Mouse (Mus musculus) adipocyte (in vitro differentiated cells): ENCODE results near the gene Fmc1.
"Not testable (repeated sequence)": the region's sequence is repeated elsewhere in the genome, so short reads cannot be mapped to it uniquely, and the experiment has no call there.

Source experiments
- DNase-seq: peaks from one replicate; pipeline ENCODE4 v3.0.0-alpha.2; 2016; ENCODE audit warnings: low spot score

Gene Fmc1

DNA sequence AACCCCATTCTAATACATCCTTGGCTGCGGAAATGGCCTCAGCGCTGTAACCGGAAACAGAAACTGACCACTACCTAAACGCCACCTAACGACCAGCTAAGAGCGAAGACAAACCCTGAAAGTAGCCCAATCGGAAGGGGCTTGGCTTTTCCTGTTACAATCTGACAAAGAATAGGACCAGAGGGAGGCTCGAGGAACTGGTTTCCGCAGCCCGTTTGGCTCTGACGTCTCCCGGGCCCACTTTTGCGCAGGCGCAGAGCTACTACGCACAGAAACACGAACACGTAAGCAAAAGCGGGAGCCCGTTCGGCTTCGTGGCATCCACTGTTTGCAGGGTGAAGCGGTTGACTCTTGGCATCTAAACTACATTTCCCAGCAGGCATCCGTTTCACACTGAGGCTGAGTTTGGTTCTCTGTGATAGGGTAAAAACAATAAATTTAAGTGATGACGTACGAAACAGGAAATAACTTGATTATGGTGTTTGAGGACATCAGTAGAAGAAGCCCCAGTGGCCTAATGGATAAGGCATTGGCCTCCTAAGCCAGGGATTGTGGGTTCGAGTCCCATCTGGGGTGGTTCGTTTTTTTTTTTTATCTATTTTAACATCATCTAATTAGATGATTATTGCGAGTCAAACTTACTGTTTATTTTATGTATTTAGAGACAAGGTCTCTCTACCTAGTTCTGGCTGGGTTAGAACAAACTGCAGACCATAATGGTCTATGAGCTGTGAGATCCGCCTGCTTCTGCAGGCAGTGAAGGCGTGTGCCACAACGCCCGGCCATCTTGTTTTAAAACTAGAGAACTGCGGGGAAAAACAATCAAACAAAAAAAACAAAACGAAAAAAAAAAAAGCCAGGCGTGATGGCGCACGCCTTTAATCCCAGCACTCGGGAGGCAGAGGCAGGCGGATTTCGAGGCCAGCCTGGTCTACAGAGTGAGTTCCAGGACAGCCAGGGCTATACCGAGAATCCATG lies at the start of gene Fmc1:
Fmc1 (plus strand) TSS at position 75 of the 978 bp plus-strand sequence.
- DNase-seq: peak; percentile 100

DNA sequence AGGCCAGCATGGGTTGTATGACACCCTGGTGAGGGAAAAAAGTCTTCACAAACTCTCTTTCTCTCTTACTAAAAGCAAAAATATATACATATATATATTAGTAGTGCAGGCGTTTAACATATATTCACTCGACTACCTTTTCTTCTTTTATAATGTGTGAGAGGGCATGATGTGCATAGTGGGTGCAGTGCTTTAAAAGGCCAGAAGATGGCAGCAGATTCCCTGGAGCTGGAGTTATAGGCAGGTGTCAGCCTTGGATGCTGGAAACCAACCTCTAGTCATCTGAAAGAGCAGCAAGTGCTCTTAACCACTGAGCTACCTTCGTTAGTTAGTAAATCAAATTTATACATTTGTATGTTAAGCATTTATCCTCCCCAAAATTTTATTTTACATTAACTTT lies 40.8 kb upstream of the Fmc1 start:
- DNase-seq: peak; percentile 59

DNA sequence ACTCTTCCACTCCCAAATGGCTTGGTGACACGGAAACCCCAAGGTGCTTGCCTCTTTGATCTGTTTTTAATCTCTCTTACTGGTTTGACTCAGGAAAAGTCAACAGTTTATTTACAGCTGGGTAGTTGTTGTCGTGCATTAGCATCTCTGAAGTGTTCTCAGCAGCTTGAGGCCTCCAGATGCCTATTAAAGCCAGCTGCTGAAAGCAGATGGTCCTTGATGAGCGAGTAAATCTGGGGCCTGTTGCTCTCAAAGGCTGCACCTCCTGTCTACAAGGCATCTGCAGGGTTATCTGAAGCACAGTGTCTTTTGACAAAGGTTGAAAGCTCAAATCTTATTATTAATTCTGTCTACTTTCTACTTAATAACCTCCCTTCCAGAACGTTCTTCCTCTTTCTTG lies 37.7 kb upstream of the Fmc1 start:
- no peak for DNase-seq

- peak; percentile 65 for DNase-seq
Observed at GRCm38 (mm10) chr6:38512096-38512495, 21.2 kb upstream of the Fmc1 start.

DNA sequence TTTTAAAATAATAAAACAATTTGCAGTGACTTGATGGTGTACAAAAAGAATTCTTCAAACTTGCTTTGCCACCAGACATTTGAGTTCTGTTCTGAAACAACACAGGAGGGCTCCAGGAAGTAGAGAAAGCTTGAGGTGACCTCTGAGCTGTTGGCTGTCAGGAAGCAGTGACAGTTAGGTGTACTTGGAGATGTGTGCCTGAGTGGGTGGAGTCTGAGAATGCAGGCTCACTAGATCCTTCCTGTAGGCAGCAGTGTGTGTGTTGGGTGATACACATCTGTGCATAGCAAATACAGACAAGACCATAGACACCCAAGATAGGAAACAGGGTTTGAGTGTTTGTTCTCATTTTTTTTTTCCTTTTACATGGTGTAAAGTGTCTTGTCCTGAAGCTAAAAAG lies 20.5 kb upstream of the Fmc1 start:
- DNase-seq: no peak

DNA sequence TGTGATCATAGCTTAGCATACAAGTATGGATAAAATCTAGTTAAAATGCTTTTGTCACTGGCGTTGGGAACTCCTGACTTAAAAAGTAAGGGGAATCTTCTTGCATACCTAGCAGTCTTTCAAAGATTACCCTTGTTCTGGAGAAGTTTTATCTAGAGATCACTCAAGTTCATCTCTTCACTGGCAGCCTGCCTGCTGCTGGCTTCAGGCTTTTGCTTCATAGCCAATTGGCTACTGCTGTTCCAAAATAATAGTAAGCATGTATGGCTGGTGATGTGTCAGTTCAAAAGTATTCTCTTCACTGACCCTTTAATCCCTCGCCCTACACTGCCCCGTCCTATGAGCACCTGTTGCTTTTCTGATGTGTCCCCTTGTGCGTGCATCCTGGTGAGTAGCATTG lies 18.1 kb upstream of the Fmc1 start:
- peak; percentile 74 for DNase-seq

DNA sequence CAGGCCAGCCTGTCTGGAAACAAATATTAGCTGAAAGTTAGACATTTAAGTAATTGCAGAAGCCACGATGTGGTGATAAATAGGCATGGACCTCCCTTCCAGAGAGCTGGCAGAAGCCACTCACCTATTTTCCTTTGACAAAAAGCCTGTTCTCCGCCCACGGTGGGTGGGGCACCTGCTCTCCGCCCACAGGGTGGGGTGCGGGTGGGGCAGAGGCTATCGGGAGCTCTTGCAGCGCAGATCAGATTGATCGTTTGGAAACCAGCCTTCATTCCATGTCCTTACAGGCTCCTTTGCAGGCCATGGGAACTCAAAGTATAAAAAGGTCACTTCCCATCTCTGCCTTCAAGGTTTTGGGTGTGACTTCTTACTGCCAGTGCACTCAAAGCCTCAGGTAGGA lies 9.5 kb upstream of the Fmc1 start:
- no peak for DNase-seq

GRCm38 (mm10) chr6:38531211-38531820 lies 2.0 kb upstream of the Fmc1 start:
- peak; percentile 87 for DNase-seq

DNA sequence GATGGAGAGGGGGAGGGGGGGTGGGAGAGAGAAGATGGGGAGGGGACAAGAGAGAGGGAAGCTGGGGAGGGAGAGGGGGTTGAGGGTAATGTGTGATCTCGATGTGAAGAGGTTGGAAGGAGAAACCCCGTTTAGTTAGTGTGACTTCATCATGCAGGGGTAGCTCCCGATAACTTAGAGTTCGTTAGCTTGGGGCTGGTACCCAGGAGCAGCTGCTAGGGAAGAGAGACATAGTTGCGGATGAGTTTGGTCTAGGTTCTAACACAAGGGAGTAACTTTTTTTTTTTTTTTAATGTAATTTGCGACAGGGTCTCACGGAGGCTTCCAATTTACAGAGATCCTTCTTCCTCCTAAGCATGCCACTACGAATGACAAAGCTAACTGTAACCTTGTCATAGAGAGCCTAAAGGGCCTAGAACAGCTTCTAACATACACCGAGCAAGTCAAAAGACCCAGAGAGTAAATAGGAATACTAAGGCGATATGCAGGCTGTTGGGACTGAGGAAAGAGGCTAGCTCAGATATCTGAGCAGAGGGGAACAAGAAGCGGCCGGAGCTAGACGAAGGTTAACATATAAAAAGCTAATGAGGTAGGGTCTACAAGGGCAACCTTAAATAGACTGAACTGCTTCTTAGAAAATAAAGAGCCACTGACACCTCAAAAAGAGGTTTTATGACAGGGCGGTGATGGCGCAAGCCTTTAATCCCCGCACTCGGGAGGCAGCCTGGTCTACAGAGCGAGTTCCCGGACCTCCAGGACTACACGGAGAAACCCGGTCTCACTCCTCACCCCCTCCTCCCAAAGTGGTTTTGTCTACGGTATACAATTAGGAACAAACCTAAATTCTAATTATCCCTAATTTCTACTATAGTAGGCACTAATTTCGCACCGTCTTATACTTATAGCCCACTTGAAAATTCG lies 542 bp upstream of the Fmc1 start:
- no peak for DNase-seq

DNA sequence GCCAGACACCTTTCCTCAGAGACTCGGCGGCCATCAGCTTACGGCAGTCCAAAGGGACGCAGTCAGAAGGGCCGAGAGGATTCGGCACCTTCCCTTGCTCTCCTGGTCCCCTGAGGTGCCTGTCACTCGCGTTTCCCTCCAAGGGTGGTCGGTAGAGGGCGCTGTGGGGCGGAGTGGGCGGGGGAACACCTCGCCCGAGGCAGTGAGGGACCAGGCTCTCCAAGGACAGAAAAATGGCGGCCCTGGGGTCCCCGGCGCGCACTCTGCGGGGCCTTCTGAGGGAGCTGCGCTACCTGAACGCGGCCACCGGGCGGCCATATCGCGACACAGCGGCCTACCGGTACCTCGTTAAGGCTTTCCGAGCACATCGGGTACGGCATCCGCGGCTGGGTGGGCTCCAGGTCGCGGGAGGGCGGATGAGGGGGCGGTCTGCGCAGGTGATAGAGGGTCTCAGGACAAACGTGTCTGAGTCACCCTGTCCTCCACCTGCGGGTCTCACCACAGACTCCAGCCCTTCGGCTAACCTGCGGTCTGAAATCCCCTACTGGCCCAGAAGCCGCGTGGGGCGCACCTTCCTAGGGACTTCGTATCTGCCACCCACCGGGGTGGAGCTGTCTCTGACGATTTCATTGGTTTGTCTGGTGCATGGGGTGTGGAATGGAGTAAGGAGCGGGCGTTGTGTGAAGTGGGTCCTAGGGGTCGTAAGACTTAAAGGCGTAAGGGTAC lies 1.5 kb downstream of the Fmc1 start:
- DNase-seq: peak; percentile 98

DNA sequence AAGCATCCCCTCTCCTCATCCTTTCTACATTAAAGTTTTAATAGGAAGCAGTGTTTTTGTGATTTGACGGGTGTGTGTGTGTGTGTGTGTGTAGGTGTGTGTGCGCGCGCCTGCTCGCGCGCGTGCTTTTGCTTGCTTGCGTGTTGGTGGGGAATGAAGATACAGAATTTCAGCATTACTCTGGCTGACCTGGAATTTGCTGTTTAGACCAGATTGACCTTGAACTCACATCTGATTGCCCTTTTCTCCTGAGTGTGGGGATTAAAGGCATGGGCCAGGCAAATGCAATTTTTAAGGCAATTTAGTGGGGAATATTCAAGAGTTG lies 2.0 kb downstream of the Fmc1 start:
- DNase-seq: no peak

DNA sequence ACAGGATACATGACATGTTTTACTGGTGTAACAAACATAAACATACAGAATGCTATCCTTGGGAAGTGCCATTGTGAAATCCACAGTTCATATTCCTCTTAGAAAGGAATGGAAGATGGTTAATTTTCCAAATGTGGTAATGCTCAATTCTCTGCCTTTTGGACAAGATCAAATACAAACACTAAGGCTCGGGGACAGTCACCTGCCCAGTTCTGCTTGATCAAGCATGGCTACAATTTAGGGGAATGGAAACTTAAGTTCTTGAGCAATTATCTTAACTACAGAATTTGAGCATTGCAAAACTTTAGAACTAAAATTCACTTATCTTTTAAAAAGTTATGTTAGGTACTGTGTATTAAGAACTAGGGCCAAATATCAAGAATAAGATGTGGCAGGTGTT lies 2.5 kb downstream of the Fmc1 start:
- no peak for DNase-seq

- DNase-seq: not testable (repeated sequence)
Observed at GRCm38 (mm10) chr6:38544141-38544540, 10.8 kb downstream of the Fmc1 start.

DNA sequence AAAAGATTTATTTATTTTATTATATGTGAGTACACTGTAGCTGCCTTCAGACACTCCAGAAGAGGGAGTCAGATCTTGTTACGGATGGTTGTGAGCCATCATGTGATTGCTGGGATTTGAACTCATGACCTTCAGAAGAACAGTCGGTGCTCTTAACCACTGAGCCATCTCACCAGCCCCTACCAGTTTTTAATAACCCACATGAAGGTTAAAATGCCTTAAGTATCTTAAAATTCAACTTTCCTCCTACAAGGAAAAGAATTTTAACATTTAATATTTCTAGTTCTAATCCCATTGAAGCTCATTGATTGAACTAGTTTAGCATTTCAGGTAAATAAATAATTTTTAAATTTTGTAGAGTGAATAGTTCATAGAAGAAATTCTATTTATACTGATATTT lies 13.7 kb downstream of the Fmc1 start:
- not testable (repeated sequence) for DNase-seq

- peak; percentile 58 for DNase-seq
Observed at GRCm38 (mm10) chr6:38547707-38548106, 14.4 kb downstream of the Fmc1 start.

GRCm38 (mm10) chr6:38548595-38548994 lies 15.3 kb downstream of the Fmc1 start:
- not testable (repeated sequence) for DNase-seq

GRCm38 (mm10) chr6:38549840-38550239 lies 16.5 kb downstream of the Fmc1 start:
- DNase-seq: not testable (repeated sequence)

- DNase-seq: peak; percentile 91
Observed at GRCm38 (mm10) chr6:38550250-38551061, 17.2 kb downstream of the Fmc1 start.

DNA sequence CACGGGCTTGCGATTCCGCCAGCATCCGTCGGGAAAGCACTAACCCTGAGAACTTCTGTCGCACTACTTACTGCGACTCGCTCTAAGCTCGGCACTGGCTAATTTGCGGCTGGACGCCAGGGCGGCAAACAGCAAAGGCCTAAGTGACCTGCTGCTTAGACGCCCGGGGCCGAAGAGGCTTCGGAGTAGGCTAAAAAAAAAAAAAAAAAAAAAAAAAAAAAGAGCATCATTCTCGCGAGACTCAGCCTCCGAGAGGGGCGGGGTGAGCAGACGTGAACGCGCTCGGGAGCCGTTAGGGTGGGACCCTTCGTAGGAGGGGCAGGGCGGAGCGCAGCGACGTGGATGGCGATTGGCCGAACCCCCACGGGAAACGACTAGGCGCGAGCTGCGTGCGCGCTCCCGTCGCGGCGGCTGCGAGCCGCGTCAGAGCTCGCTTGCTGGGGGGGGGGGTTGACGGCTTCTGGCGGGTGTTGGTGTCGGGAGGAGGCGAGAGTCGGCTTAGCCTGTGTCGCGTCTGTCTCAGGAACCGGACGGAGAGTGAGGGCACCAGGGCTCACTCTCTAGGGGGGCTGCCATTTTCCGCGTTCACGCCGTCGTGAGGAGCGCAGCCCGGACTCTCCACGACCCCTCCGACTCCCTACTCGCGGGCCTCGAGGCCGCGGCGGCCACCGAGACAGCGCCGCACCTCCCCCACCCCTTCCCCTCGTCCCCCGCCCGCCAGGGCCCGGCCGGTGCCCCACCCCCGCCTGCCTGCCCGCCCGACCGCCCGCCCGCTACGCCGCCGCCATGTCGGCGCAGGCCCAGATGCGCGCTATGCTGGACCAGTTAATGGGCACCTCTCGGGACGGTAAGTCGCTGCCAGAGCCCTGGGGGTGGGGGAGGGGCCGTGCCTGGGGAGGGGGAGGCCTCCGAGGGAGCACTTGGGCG lies 18.0 kb downstream of the Fmc1 start, which contains the start of gene Luc7l2:
Luc7l2 (plus strand) TSS at position 273 of the 927 bp plus-strand sequence.
- peak; percentile 99 for DNase-seq
